Mouse (Mus musculus) cerebellum, adult 2 months (tissue): Measurements from ENCODE around the gene H2-T24. TPM values are rescaled to one million over a fixed set of nuclear protein-coding genes. Genes with fewer than 3 reads are reported as not detected.

ENCODE experiments used
- DNase-seq, 2 experiments: peaks; one replicate each; pipeline ENCODE4 v3.0.0; 2021
- H3K27ac ChIP-seq: fragments of 200-500 bp; 2 replicates; pipeline ENCODE4 v1.5.1; 2012; ENCODE audit warnings: low read length, control low read depth, inconsistent platforms; ENCODE audit not compliant: insufficient read depth
- H3K27me3 ChIP-seq: fragments of 200-500 bp; 2 replicates; pipeline ENCODE4 v1.6.1; 2012; ENCODE audit warnings: inconsistent platforms, mild to moderate bottlenecking, low read length, moderate library complexity; ENCODE audit not compliant: control insufficient read depth, insufficient read depth
- H3K4me1 ChIP-seq: fragments of 200-500 bp; 2 replicates; pipeline ENCODE4 v1.6.1; 2011; ENCODE audit warnings: low read length; ENCODE audit not compliant: control insufficient read depth, insufficient read depth
- H3K4me3 ChIP-seq: fragments of 200-500 bp; replicated peaks from 2 replicates; pipeline ENCODE3; 2011; ENCODE audit warnings: mild to moderate bottlenecking, low read depth, low read length, control low read depth; ENCODE audit not compliant: insufficient read depth
- CTCF ChIP-seq: fragments of 200-500 bp; IDR thresholded peaks from 2 replicates; pipeline ENCODE4 v1.5.1; 2011; ENCODE audit warnings: low read depth, mild to moderate bottlenecking, control low read depth, low read length, moderate library complexity, borderline replicate concordance; ENCODE audit not compliant: insufficient read depth
- POLR2A ChIP-seq: fragments of 200-500 bp; IDR thresholded peaks from 2 replicates; pipeline ENCODE4 v1.6.1; 2011; ENCODE audit warnings: low read length, control low read depth, borderline replicate concordance; ENCODE audit not compliant: insufficient read depth
- WGBS: fragments of 180-500 bp; shearing (Covaris S2); methylation state at CpG from one replicate; pipeline ENCODE4 v1.1.7; 2018; 5-methylcytosine and 5-hydroxymethylcytosine counted together
- polyA plus RNA-seq: library from polyadenylated mRNA; depleted of rRNA; stranded (reverse); fragments of >200 nt; gene quantifications from 2 replicates; pipeline ENCODE4 v1.2.3, GENCODE M21; 2012

H2-T24 gene
- polyA plus RNA-seq, 1 experiment, result 0.95 TPM

GRCm38 (mm10) chr17:36025901-36026300, 5.5 kb upstream of the H2-T24 start:
- no peak for DNase-seq
- WGBS, result 46% methylated on average over 4 of the region's 4 CpGs
- TF ChIP-seq POLR2A (no peak), CTCF (no peak)

DNA sequence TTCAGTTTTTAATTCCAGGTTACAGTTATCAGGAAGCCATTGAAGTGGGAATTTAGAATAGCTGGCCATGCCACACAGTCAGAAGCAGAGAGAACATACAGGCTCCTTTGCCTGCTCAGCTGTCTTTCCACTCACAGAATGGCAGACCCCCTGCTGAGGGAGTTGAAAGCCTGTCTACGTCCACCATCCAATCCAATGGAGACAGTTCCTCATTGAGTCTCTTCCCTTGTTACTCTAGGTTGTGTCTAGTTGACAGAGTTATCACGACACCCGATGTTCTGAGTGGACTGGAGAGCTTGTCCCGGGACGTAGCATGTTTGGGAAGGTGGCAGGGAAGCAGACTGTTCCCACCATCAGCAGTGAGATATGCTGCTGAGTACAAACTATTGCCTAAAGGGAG, 4.8 kb upstream of the H2-T24 start:
- TF ChIP-seq CTCF, result no peak
- TF ChIP-seq POLR2A, result no peak
- H3K27me3 ChIP-seq, result no peaks in the 10 kb centered on the region
- H3K27ac ChIP-seq, result no peak overlapping the region
- H3K4me3 ChIP-seq, result no peak overlapping the region
- no peaks in the 10 kb centered on the region for H3K4me1 ChIP-seq
- DNase-seq, result no peak
- WGBS, result 43% methylated on average over 5 of the region's 5 CpGs

More at GRCm38 (mm10) chr17:36025901-36026300, 5.5 kb upstream of the H2-T24 start:
- no peaks in the 10 kb centered on the region for H3K4me1 ChIP-seq
- no peak overlapping the region for H3K4me3 ChIP-seq
- H3K27me3 ChIP-seq, result no peaks in the 10 kb centered on the region
- H3K27ac ChIP-seq, result no peak overlapping the region

DNA sequence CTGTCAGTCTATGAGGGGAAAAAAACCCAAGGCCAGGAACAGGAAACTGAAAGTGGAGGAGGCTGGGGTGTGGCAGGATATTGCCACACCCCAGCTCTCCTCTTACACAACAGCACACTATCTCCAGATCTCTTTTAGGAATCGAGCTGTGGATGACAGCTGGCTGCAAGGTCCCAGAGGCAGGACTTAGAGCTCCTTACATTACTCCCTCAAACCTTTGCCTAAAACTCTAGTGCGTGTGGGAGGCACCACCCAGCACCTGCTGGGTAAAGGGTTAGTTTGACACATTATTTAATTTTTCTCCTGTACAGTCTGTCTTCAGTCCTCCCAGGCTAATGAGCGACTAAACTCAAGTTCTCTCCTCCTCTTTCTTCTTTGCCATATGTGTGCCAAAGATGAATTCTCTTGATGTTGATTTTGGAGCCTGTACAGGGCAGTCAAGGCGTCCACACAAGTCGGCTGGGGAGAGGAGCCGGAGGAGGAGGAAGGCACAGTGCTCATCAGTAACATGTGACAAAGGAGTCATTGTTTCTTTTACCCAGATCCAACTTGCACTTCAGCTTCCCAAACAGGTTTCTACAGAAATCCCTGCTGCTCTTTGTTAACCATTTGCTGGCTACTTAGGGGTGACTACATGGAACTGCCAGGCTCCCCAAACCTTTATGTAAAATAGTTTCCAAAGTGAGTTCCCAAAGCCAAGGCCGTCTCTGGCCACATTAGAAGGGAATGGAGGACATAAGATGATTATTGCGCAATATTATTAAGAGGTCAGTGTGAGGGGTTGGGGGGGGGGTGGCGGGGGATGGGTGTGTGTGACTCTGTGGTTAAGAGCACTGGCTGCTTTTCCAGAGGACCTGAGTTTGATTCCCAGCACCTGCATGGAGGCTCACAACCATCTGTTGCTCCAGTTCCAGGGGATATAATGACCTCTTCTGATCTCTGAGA, 3.6 kb upstream of the H2-T24 start:
- Histone ChIP-seq H3K27ac (no peak overlapping the region), H3K4me3 (no peak overlapping the region), H3K27me3 (no peaks in the 10 kb centered on the region), H3K4me1 (no peaks in the 10 kb centered on the region)
- TF ChIP-seq POLR2A (no peak), CTCF (no peak)
- 58% methylated on average over 9 of the region's 9 CpGs for WGBS
- no peak for DNase-seq

DNA sequence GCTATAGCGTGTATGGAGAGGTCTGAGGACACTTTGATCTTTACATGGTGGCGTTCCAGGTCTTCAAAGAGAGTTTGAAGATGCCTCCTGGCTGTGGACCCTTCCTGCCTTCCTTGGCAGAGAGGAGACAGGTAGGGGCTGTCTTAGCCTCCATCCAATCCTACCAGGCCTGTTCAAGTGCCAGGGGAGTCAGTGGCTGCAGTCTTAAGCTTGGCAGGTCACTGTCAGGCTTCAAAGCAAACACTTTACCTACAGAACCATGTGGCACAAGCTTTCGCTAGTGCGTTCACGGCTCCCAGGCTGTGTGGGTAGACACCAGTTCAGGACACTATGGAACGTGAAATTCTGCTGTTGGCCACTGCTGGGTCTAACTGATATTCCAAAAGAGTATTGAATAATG, 2.6 kb upstream of the H2-T24 start:
- DNase-seq, result no peak
- 91% methylated on average over 6 of the region's 6 CpGs for WGBS
- H3K27ac ChIP-seq, result no peak overlapping the region
- no peaks in the 10 kb centered on the region for H3K27me3 ChIP-seq
- no peak for TF ChIP-seq POLR2A
- TF ChIP-seq CTCF, result no peak
- no peak overlapping the region for H3K4me3 ChIP-seq
- H3K4me1 ChIP-seq, result no peaks in the 10 kb centered on the region

- DNase-seq, result no peak
- H3K27me3 ChIP-seq, result no peaks in the 10 kb centered on the region
- WGBS, result 93% methylated on average over 9 of the region's 9 CpGs
- no peak overlapping the region for H3K27ac ChIP-seq
- TF ChIP-seq CTCF (no peak), POLR2A (no peak)
- no peaks in the 10 kb centered on the region for H3K4me1 ChIP-seq
- H3K4me3 ChIP-seq, result no peak overlapping the region
These were observed 1.7 kb upstream of the H2-T24 start for GRCm38 (mm10) chr17:36022098-36022497.

DNA sequence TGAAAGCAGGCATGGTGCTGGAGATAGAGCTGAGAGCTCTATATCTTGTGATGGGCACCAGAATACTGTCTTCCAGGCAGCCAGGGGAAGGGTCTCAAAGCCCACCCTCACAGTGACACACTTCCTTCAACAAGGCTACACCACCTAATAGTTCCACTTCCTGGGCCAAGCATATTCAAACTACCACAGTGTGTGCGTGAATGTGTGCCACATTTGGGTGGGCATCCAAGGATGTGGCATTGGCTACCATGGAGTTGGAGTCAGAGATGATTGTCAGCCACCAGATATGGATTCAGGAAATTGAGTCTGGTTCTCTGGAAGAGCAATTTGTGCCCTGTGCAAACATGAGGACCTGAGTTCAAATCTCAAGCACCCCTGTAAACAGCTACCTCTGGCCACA, 949 bp upstream of the H2-T24 start:
- DNase-seq, result no peak
- Histone ChIP-seq H3K27me3 (no peaks in the 10 kb centered on the region), H3K4me1 (no peaks in the 10 kb centered on the region), H3K27ac (no peak overlapping the region), H3K4me3 (no peak overlapping the region)
- TF ChIP-seq CTCF, result no peak
- no peak for TF ChIP-seq POLR2A
- 97% methylated on average over 1 of the region's 1 CpGs for WGBS

- TF ChIP-seq POLR2A, result no peak
- TF ChIP-seq CTCF, result no peak
- Histone ChIP-seq H3K27me3 (no peaks in the 10 kb centered on the region), H3K4me3 (no peak overlapping the region), H3K4me1 (no peaks in the 10 kb centered on the region), H3K27ac (no peak overlapping the region)
- DNase-seq, result no peak
- WGBS, result 66% methylated on average over 3 of the region's 3 CpGs
These were observed 841 bp downstream of the H2-T24 start for GRCm38 (mm10) chr17:36019519-36019918.

- no peak overlapping the region for H3K27ac ChIP-seq
- no peak overlapping the region for H3K4me3 ChIP-seq
- H3K4me1 ChIP-seq, result no peaks in the 10 kb centered on the region
- DNase-seq, result no peak
- 71% methylated on average over 2 of the region's 2 CpGs for WGBS
- TF ChIP-seq POLR2A (no peak), CTCF (no peak)
- H3K27me3 ChIP-seq, result no peaks in the 10 kb centered on the region
These were observed 1.4 kb downstream of the H2-T24 start for GRCm38 (mm10) chr17:36018979-36019378.
